Mouse (Mus musculus): ENCODE results near the gene Jaml.
"Not testable (repeated sequence)": the region's sequence is repeated elsewhere in the genome, so short reads cannot be mapped to it uniquely, and the experiment has no call there.

The Jaml gene

GRCm38 (mm10) chr9:45079011-45079410 lies at the start of gene Jaml:
Jaml (plus strand) TSS chr9:45079183.
- DNase-seq (ENCODE audit: low read depth, low spot score) = no peak

GRCm38 (mm10) chr9:45030341-45030740 lies 48.6 kb upstream of the Jaml start:
- DNase-seq (ENCODE audit: low read depth, low spot score) = no peak

- no peak for DNase-seq (ENCODE audit: low read depth, low spot score)
Measured at GRCm38 (mm10) chr9:45032261-45032660, 46.7 kb upstream of the Jaml start.

GRCm38 (mm10) chr9:45034526-45034925 lies 44.5 kb upstream of the Jaml start:
- no peak for DNase-seq (ENCODE audit: low read depth, low spot score)

GRCm38 (mm10) chr9:45037803-45038202 lies 41.2 kb upstream of the Jaml start:
- not testable (repeated sequence) for DNase-seq (ENCODE audit: low read depth, low spot score)

GRCm38 (mm10) chr9:45039499-45039898 lies 39.5 kb upstream of the Jaml start, which contains the start of gene Mpzl2:
Mpzl2 (plus strand) TSS chr9:45039799.
- no peak for DNase-seq (ENCODE audit: low read depth, low spot score)

GRCm38 (mm10) chr9:45040066-45040845 lies 38.7 kb upstream of the Jaml start:
- DNase-seq (ENCODE audit: low read depth, low spot score) = no peak

- no peak for DNase-seq (ENCODE audit: low read depth, low spot score)
Measured at GRCm38 (mm10) chr9:45041131-45041838, 37.7 kb upstream of the Jaml start.

- DNase-seq (ENCODE audit: low read depth, low spot score) = no peak
Measured at GRCm38 (mm10) chr9:45042056-45042720, 36.8 kb upstream of the Jaml start.

- no peak for DNase-seq (ENCODE audit: low read depth, low spot score)
Measured at GRCm38 (mm10) chr9:45042947-45043346, 36.0 kb upstream of the Jaml start.

GRCm38 (mm10) chr9:45046973-45047372 lies 32.0 kb upstream of the Jaml start:
- DNase-seq (ENCODE audit: low read depth, low spot score) = no peak

GRCm38 (mm10) chr9:45048511-45048910 lies 30.5 kb upstream of the Jaml start:
- DNase-seq (ENCODE audit: low read depth, low spot score) = no peak

GRCm38 (mm10) chr9:45049731-45050130 lies 29.3 kb upstream of the Jaml start:
- DNase-seq (ENCODE audit: low read depth, low spot score) = no peak

GRCm38 (mm10) chr9:45050301-45050700 lies 28.7 kb upstream of the Jaml start:
- DNase-seq (ENCODE audit: low read depth, low spot score) = no peak

- DNase-seq (ENCODE audit: low read depth, low spot score) = no peak
Measured at GRCm38 (mm10) chr9:45055082-45055713, 23.8 kb upstream of the Jaml start, which contains the start of gene Mpzl3. Mpzl3 (plus strand) TSS chr9:45055186.

- no peak for DNase-seq (ENCODE audit: low read depth, low spot score)
Measured at GRCm38 (mm10) chr9:45058304-45058940, 20.6 kb upstream of the Jaml start.

- no peak for DNase-seq (ENCODE audit: low read depth, low spot score)
Measured at GRCm38 (mm10) chr9:45060151-45060550, 18.8 kb upstream of the Jaml start.

GRCm38 (mm10) chr9:45062677-45063076 lies 16.3 kb upstream of the Jaml start:
- no peak for DNase-seq (ENCODE audit: low read depth, low spot score)

GRCm38 (mm10) chr9:45064421-45064820 lies 14.6 kb upstream of the Jaml start:
- no peak for DNase-seq (ENCODE audit: low read depth, low spot score)

- no peak for DNase-seq (ENCODE audit: low read depth, low spot score)
Measured at GRCm38 (mm10) chr9:45066735-45067134, 12.2 kb upstream of the Jaml start.

GRCm38 (mm10) chr9:45071800-45072199 lies 7.2 kb upstream of the Jaml start:
- no peak for DNase-seq (ENCODE audit: low read depth, low spot score)

Data from c-Kit-negative CD71-positive TER-119-positive erythroid progenitor cells, embryonic 14.5 days (primary cell).